Mouse (Mus musculus) adrenal gland, postnatal 4 days (tissue): ENCODE measurements around the gene Gm21095. TPM values are rescaled to one million over a fixed set of nuclear protein-coding genes. Genes with fewer than 3 reads are reported as not detected.
"Not testable (repeated sequence)": the region's sequence is repeated elsewhere in the genome, so short reads cannot be mapped to it uniquely, and the experiment has no call there.

Source experiments
- DNase-seq, 2 experiments: peaks; one replicate each; pipeline ENCODE4 v3.0.0; 2021 to 2022; ENCODE audit warnings: low spot score in 2 of 2, mixed read lengths in 2 of 2
- long read RNA-seq, 2 experiments: library from polyadenylated mRNA; stranded (forward); transcript quantifications; one replicate each; pipeline ENCODE4 v2.0.0; 2021
- total RNA-seq, 2 experiments: library from RNA; stranded (reverse); gene quantifications; 2 replicates each; pipeline ENCODE4 v1.2.3; 2021

The Gm21095 gene
- total RNA-seq: not detected
- long read RNA-seq, experiment 1: 0 reads
- long read RNA-seq, experiment 2: 0 reads

DNA sequence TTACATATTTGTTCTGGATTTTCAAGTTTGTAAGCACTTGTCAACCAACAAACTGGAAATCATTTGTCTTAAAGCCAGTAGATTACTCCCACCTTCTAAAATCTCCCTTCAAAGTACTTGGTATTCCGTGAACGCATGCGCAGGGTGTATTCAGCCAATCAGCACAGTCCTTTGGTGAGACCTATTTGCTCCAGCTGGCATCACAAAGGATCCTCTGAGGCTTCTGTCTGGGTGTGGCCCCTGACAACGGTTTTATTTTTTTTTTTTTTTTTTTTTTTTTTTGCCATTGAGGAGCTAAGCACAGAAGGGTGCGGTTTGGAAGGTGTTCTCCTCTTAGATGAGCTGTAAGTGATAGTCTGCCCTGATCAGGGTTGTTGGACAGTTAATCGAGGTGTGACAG is at the start of gene Gm21095:
TSS of gene Gm21095 (plus strand) at position 301 of the 400 bp plus-strand sequence.
- not testable (repeated sequence) for DNase-seq
